Mouse (Mus musculus) liver, adult 2 months (tissue): ENCODE measurements around the gene Ero1l.

Experiments used
- CTCF ChIP-seq: fragments of 200-500 bp; IDR thresholded peaks from 2 replicates; pipeline ENCODE4 v1.5.1; 2011; ENCODE audit warnings: low read depth, low read length, control low read depth
- POLR2A ChIP-seq: fragments of 200-500 bp; IDR thresholded peaks from 2 replicates; pipeline ENCODE4 v1.6.1; 2011; ENCODE audit warnings: low read length, control low read depth; ENCODE audit not compliant: insufficient read depth; ENCODE audit errors: extremely low read depth

DNA sequence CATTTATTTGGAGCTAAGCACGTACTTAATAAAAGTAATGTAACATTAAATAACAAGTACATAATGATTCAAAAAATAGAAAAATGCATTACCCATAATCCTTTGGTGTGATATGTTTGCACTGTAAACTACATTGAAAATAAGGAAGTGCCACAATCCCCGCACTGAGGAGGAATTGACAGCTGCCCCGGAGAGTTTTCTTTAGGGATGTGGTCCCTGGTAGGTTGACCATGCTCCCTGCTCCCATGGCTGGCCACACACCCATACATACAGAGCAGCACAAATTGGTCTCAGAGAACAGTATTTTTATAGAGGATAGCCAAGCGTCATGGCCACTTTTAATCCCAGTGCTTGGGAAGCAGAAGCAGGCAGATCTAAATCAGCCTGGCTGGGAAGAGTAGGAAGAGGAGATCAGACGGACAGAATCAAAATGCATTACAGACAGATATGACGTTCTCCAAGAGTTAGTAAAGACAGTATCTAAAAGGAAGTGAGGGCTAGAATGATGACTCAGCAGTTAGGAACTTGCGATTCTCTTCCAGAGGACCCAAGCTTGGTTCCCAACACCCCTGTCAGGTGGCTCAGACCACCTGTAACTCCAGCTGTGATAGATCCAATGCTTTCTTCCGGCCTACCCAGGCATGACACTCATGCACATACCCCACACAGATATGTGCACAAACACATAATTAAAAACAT is 10.8 kb downstream of the Ero1l start:
- TF ChIP-seq CTCF (no peak), POLR2A (no peak)
